Mouse (Mus musculus) urinary bladder, adult 2 months (tissue): ENCODE data around the gene Sf3a1. TPM values are rescaled to one million over a fixed set of nuclear protein-coding genes. Genes with fewer than 3 reads are reported as not detected.
A peak's percentile ranks its signal among the peaks of the same experiment; 100 is the strongest.

Experiments used
- DNase-seq: peaks from one replicate; pipeline ENCODE4 v3.0.0; 2022; ENCODE audit warnings: low spot score
- polyA plus RNA-seq: library from polyadenylated mRNA; depleted of rRNA; stranded (reverse); fragments of >200 nt; gene quantifications from 2 replicates; pipeline ENCODE4 v1.2.3, GENCODE M21; 2012

Gene Sf3a1
- polyA plus RNA-seq, 1 experiment: 21.6 TPM

- peak; percentile 93 for DNase-seq
Measured at GRCm38 (mm10) chr11:4134986-4135935, 24.9 kb upstream of the Sf3a1 start, which contains the start of gene Rnf215. Gene Rnf215 (plus strand): TSS chr11:4135202.

DNA sequence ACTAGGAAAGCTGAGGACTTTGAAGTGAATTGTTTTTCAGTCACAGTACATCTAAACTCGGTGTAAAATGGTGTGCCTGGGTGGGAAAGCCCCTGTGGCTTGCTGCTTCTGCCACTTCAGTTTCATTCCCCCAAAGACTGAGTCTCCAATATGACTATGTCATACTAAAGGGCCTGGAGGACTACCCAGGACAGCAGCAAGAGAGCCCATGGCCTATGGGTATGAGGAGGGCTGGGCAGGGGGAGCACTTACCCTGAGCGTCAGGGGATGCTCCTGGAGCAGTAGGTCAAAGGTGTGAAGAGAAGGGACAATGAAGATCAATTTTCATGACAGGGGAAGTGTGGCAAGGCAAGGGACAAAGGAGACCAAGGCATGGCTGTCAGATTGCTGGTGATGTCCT, 21.2 kb upstream of the Sf3a1 start:
- DNase-seq: no peak

GRCm38 (mm10) chr11:4141505-4141904, 18.6 kb upstream of the Sf3a1 start:
- DNase-seq: no peak

DNA sequence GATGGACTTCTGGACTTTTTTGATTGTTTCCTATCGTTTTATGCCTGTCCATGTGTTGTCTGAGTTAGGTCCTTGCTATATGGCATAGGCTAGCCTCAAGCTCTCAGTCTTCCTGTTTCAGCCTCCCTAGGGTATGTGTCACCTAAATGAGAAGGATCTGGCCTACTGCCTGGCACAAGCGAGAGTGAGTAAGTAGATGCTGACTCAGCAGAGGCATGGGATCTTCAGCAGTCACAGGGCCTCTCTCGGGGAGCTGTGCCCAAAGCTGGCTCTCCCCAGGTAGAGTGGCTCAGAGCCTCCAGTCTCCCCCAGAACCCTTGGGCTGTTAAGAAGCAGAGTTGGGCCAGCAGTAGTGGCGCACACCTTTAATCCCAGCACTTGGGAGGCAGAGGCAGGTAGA, 17.8 kb upstream of the Sf3a1 start:
- DNase-seq: no peak

DNA sequence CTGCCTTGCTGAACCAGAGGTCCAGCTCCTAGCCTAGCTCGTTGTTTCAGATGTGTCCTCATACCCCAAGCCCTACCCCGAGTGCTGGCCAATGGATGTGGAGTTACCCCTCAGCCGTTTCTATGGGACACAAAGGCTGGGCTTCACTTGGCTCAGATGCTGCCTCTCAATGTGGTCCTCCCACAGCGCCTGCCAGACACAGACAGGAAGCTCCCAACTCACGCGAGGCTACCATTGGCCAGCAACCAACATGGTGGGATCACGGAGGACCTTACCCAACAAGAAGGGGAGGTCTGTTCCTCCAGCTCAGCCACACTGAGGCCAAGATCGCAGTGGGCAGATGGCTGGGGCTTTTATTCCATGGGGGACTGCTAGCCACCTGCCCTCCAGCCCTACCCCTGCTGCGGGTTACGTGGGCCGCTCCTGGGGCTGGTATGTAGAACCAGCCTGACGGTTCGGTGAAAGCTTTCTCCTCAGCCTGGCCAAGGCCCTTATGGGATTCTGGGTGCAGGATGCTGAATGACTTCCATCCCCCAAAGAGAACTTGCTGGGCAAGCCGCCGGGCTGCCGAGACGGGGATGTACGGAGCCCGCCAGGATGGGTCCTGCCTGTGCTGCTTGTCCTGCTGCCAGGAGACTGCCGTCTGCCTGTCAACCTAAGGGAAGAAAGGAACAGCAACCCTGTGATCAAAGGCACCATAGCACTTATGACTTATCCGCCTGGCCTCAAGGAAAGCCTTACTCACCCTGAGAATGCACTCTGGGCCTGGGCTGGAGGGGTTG, 16.7 kb upstream of the Sf3a1 start:
- no peak for DNase-seq

GRCm38 (mm10) chr11:4146381-4146780, 13.8 kb upstream of the Sf3a1 start:
- no peak for DNase-seq

- DNase-seq: no peak
Measured at GRCm38 (mm10) chr11:4147098-4147497, 13.1 kb upstream of the Sf3a1 start.

DNA sequence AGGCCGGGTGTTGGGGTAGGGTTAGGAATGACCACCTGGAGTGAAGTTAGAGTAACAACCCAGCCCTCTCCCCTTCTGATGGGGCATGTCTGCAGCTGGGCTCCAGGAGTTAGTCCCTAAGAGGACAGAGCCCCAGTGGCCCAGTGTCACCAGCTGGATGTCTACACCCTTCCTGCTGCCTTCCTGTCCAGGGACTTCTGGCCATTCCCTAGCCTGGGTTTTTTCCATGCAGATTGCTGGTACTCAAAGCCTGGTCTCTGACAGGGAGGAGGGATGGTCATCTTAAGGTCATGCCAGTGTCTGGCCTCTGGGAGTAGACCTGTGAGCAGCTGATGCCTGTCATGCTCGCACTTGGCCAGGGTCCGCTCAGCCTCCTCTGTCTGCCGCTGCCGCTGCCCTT, 12.0 kb upstream of the Sf3a1 start:
- no peak for DNase-seq

GRCm38 (mm10) chr11:4148536-4149156, 11.5 kb upstream of the Sf3a1 start:
- DNase-seq: no peak

DNA sequence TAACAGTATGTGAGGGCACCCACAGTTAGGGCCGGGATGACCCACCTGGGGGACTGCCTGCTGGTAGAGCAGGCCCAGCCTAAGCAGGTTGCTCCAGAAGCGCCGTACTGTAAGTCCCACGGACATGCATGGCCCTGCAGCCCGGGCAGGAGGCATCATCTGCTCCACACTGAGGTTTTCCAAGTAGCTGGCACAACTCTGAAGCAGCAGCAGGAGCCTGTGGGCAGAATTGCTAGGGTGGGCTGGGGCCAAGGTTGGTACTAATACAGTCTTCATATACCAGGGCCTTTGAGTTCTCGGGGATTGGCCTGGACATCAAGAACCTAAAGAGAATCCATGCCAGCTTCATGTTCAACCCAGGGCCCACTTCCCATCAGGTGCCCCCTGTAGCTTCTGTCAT, 10.3 kb upstream of the Sf3a1 start:
- no peak for DNase-seq

GRCm38 (mm10) chr11:4153694-4154093, 6.5 kb upstream of the Sf3a1 start:
- no peak for DNase-seq

DNA sequence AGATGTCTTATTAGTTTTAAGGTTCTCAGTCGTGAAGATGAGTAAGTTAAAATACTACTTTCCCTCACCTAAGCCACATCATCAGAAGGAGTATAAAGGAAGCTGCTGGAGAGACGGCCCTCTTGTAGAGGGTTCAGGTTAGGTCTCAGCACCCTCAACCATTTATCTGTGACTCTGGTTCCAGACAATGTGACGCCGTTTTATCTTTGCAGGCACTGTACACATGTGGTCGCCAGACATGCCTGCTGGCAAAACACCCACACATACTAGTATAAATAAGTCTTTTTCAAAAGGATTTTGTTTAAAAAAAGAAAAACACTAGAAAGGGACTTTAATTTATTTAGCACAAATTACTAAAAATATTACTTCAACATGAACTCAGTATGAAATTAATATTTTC, 4.5 kb upstream of the Sf3a1 start:
- DNase-seq: no peak

DNA sequence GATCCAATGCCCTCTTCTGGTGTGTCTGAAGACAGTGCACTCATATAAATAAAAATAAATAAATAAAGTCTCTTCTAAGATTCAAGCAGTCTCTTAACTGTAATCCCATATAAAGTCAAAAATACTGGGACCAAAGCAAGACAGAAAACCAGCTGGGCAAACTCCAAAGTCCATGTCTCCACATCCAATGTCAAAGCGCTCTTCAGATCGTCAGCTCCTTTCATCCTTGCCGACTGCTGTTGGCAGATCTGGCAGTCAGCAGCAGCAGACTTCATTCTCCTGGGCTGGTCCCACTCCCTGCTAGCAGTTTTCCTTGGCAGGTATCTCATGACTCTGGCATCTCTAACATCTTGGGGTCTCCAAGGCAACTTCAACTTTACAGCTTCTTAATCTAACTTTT, 1.5 kb upstream of the Sf3a1 start:
- DNase-seq: no peak

- DNase-seq: no peak
Measured at GRCm38 (mm10) chr11:4160758-4161480, 769 bp downstream of the Sf3a1 start.

DNA sequence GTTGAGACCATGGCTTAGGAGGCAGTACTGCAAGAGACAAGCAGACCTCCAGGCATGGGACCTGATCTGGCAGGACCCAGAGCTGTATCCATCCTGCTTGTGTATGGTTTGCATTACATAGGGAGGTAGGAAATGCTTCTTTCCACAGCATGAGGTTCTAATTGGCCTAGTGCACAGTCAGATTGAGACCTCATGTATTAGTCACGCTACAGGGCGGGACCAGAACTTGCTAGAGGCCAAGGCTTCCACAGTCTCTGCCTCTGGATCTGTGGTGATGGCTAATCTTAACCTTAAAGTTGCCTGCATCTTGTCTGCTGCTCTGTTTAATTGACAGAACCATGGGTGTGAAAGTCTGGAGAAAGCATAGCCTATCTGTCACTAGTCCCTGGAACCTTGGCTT, 4.6 kb downstream of the Sf3a1 start:
- no peak for DNase-seq

DNA sequence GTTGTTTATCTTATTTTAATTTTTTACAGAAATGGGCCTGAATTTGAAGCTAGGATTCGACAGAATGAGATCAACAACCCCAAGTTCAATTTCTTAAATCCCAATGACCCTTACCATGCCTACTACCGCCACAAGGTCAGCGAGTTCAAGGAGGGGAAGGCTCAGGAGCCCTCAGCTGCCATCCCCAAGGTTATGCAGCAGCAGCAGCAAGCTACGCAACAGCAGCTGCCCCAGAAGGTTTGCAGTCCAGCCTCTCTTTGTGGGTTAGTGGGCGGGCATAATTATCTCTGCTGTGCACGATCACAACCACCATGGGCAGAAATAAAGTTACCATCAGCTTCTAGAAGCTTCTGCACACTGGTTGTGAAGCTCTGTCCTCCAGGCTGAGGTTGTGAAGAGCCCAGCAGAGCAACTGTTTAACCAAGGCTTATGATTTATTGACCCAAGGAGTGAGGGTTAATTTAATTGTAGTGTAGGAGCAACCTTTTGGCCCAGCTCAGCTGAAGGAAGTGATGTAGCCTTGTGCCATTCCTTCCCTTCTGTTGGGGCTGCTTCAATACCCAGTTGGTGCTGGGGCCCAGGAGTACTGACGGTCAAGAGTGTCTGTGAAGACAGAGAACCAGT, 6.4 kb downstream of the Sf3a1 start:
- DNase-seq: no peak

DNA sequence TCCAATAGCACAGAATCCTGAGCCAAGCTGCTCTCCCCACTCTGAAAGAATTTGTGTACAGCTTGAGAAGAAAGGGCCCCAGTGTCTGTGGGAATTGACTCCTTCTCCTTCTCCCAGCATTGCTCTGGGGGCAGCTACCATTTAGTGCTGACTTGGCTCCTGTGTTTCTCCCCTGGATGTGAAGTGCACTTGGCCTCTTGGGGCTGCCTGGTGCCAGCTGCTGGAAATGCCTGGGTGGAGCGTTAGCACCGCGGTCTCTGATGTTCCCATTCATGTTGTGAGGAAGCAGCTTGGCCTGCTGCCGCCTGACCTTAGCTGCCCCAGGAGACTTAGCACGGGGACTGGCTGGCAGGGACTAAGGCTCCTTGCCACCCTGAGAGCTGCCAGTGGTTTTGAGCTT, 14.4 kb downstream of the Sf3a1 start:
- no peak for DNase-seq

- no peak for DNase-seq
Measured at GRCm38 (mm10) chr11:4177716-4178115, 17.6 kb downstream of the Sf3a1 start.

GRCm38 (mm10) chr11:4182061-4182460, 21.9 kb downstream of the Sf3a1 start:
- DNase-seq: no peak

DNA sequence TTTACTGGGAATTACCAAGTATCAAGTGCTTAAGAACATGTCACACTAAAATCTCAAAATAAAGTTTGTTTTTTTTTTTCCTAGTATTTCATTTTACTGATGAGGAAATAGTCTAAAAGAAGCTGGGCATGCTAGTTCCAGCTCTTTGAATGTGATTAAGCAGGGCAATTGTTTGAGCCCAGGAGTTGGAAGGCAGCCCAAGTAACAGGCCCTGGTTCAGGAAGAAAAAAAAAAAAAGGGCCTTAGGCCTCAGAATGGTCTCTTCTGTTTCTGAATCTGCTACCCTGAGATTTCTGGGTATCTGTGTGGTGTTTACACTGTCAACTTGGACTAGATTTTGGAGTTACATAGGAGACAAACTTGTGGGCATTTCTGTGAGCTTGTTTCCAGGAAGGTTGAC, 23.4 kb downstream of the Sf3a1 start:
- no peak for DNase-seq

DNA sequence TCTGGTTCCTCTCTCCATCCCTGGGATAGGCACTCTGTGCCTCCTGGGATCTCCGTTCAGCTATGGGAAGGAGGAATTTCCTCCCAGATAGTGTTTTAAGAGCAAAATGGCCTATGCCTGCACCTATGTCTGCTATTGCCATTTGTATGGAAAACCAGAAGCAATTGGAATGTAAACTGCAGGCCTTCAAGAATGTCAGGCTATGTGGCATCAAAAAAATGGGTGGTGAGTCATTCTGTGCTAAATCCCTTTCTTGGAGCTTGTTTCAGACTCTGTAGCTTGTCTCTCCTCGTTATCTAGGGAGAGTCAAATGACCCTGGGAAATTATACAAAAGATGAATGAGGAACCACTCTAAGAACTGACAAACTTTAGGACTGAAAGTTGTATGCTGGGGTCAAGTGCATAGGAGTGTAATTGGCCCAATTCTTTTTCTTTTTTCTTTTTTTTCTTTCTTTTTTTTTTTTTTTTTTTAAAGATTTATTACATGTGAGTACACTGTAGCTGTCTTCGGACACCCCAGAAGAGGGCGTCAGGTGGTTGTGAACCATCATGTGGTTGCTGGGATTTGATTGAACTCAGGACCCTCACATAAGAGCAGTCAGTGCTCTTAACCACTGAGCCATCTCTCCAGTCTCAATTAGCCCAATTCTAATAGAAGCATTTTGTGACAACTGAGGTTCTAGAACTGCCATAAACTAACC, 24.3 kb downstream of the Sf3a1 start:
- no peak for DNase-seq
